Mouse (Mus musculus): ENCODE results near the gene Nox1. TPM values are rescaled to one million over a fixed set of nuclear protein-coding genes. Genes with fewer than 3 reads are reported as not detected.

Nox1 gene
- polyA plus RNA-seq, 1 experiment from 2014 or later: 0.95 TPM

GRCm38 (mm10) chrX:134141551-134141950 is 80.2 kb downstream of the Nox1 start:
- no peak for DNase-seq (ENCODE audit: low spot score)
- 71% methylated on average over 1 of the region's 1 CpGs for WGBS
- Histone ChIP-seq H3K4me1 (ENCODE audit: insufficient read depth, low read depth, low read length) (no peaks in the 10 kb centered on the region), H3K27ac (ENCODE audit: low read length) (no peak overlapping the region), H3K4me3 (ENCODE audit: low read depth, low read length) (no peak overlapping the region), H3K36me3 (ENCODE audit: insufficient read depth, low read length) (no peaks in the 10 kb centered on the region), H3K9ac (replicated peaks; ENCODE audit: low read depth) (no peak overlapping the region), H3K27me3 (replicated peaks; ENCODE audit: insufficient read depth, low read length) (no peaks in the 10 kb centered on the region), H3K4me2 (replicated peaks; ENCODE audit: low read depth, low read length) (no peak overlapping the region), H3K9me3 (ENCODE audit: low read length) (no peaks in the 10 kb centered on the region)
- TF ChIP-seq CTCF (IDR thresholded peaks at IDR 0.05) (no peak), EP300 (IDR thresholded peaks at IDR 0.05) (no peak)
- ATAC-seq: no peak

- Histone ChIP-seq H3K9ac (replicated peaks; ENCODE audit: low read depth) (no peak overlapping the region), H3K4me2 (replicated peaks; ENCODE audit: low read depth, low read length) (no peak overlapping the region), H3K36me3 (ENCODE audit: insufficient read depth, low read length) (no peaks in the 10 kb centered on the region), H3K4me1 (ENCODE audit: insufficient read depth, low read depth, low read length) (no peaks in the 10 kb centered on the region), H3K4me3 (ENCODE audit: low read depth, low read length) (no peak overlapping the region), H3K27me3 (replicated peaks; ENCODE audit: insufficient read depth, low read length) (no peaks in the 10 kb centered on the region), H3K27ac (ENCODE audit: low read length) (no peak overlapping the region), H3K9me3 (ENCODE audit: low read length) (no peaks in the 10 kb centered on the region)
- TF ChIP-seq EP300 (IDR thresholded peaks at IDR 0.05) (no peak), CTCF (IDR thresholded peaks at IDR 0.05) (no peak)
- DNase-seq (ENCODE audit: low spot score) (no peak), ATAC-seq (no peak)
- 75% methylated on average over 6 of the region's 6 CpGs for WGBS
Measured at GRCm38 (mm10) chrX:134140024-134140423, 81.7 kb downstream of the Nox1 start.

- Histone ChIP-seq H3K4me3 (ENCODE audit: low read depth, low read length) (no peak overlapping the region), H3K4me1 (ENCODE audit: insufficient read depth, low read depth, low read length) (no peaks in the 10 kb centered on the region), H3K9me3 (ENCODE audit: low read length) (no peaks in the 10 kb centered on the region), H3K27ac (ENCODE audit: low read length) (no peak overlapping the region), H3K27me3 (replicated peaks; ENCODE audit: insufficient read depth, low read length) (no peaks in the 10 kb centered on the region), H3K9ac (replicated peaks; ENCODE audit: low read depth) (no peak overlapping the region), H3K36me3 (ENCODE audit: insufficient read depth, low read length) (no peaks in the 10 kb centered on the region), H3K4me2 (replicated peaks; ENCODE audit: low read depth, low read length) (no peak overlapping the region)
- TF ChIP-seq CTCF (IDR thresholded peaks at IDR 0.05) (peak; percentile 18; the same call in 1 of the 2 replicates), EP300 (IDR thresholded peaks at IDR 0.05) (no peak)
- DNase-seq (ENCODE audit: low spot score): no peak
- ATAC-seq: no peak
- whole genome bisulfite sequencing: 48% methylated on average over 3 of the region's 3 CpGs
Measured at GRCm38 (mm10) chrX:134133821-134134220, 87.9 kb downstream of the Nox1 start.

- Histone ChIP-seq H3K4me3 (ENCODE audit: low read depth, low read length) (no peak overlapping the region), H3K4me1 (ENCODE audit: insufficient read depth, low read depth, low read length) (no peaks in the 10 kb centered on the region), H3K27ac (ENCODE audit: low read length) (no peak overlapping the region), H3K9me3 (ENCODE audit: low read length) (no peaks in the 10 kb centered on the region), H3K9ac (replicated peaks; ENCODE audit: low read depth) (no peak overlapping the region), H3K27me3 (replicated peaks; ENCODE audit: insufficient read depth, low read length) (no peaks in the 10 kb centered on the region), H3K4me2 (replicated peaks; ENCODE audit: low read depth, low read length) (no peak overlapping the region), H3K36me3 (ENCODE audit: insufficient read depth, low read length) (no peaks in the 10 kb centered on the region)
- ATAC-seq (no peak), DNase-seq (ENCODE audit: low spot score) (peak; percentile 48)
- TF ChIP-seq EP300 (IDR thresholded peaks at IDR 0.05) (no peak), CTCF (IDR thresholded peaks at IDR 0.05) (peak; percentile 64)
- 20% methylated on average over 5 of the region's 5 CpGs for WGBS
Measured at GRCm38 (mm10) chrX:134132295-134132694, 89.5 kb downstream of the Nox1 start.

- no peaks in the 10 kb centered on the region for H3K4me1 ChIP-seq (ENCODE audit: insufficient read depth, low read depth, low read length)
- no peak for ATAC-seq
Measured at GRCm38 (mm10) chrX:134128549-134128948, 93.2 kb downstream of the Nox1 start.

GRCm38 (mm10) chrX:134116417-134116816 is 105.3 kb downstream of the Nox1 start:
- H3K27ac ChIP-seq (ENCODE audit: low read length): no peak overlapping the region
- no peak for DNase-seq (ENCODE audit: low spot score)
- ATAC-seq: no peak
- no peaks in the 10 kb centered on the region for H3K27me3 ChIP-seq (replicated peaks; ENCODE audit: insufficient read depth, low read length)
- TF ChIP-seq EP300 (IDR thresholded peaks at IDR 0.05) (no peak), CTCF (IDR thresholded peaks at IDR 0.05) (no peak)
- no peaks in the 10 kb centered on the region for H3K4me1 ChIP-seq (ENCODE audit: insufficient read depth, low read depth, low read length)
- 60% methylated on average over 3 of the region's 3 CpGs for WGBS
- no peaks in the 10 kb centered on the region for H3K36me3 ChIP-seq (ENCODE audit: insufficient read depth, low read length)
- no peak overlapping the region for H3K4me2 ChIP-seq (replicated peaks; ENCODE audit: low read depth, low read length)
- H3K4me3 ChIP-seq (ENCODE audit: low read depth, low read length): no peak overlapping the region
- no peaks in the 10 kb centered on the region for H3K9me3 ChIP-seq (ENCODE audit: low read length)
- H3K9ac ChIP-seq (replicated peaks; ENCODE audit: low read depth): no peak overlapping the region

More at GRCm38 (mm10) chrX:134128549-134128948, 93.2 kb downstream of the Nox1 start:
- Histone ChIP-seq H3K27ac (ENCODE audit: low read length) (no peak overlapping the region), H3K36me3 (ENCODE audit: insufficient read depth, low read length) (no peaks in the 10 kb centered on the region), H3K9ac (replicated peaks; ENCODE audit: low read depth) (no peak overlapping the region), H3K4me3 (ENCODE audit: low read depth, low read length) (no peak overlapping the region), H3K4me2 (replicated peaks; ENCODE audit: low read depth, low read length) (no peak overlapping the region), H3K27me3 (replicated peaks; ENCODE audit: insufficient read depth, low read length) (no peaks in the 10 kb centered on the region), H3K9me3 (ENCODE audit: low read length) (no peaks in the 10 kb centered on the region)
- TF ChIP-seq EP300 (IDR thresholded peaks at IDR 0.05): no peak
- TF ChIP-seq CTCF (IDR thresholded peaks at IDR 0.05): no peak
- no peak for DNase-seq (ENCODE audit: low spot score)
- 71% methylated on average over 3 of the region's 3 CpGs for WGBS

GRCm38 (mm10) chrX:134111767-134112166 is 110.0 kb downstream of the Nox1 start:
- Histone ChIP-seq H3K27me3 (replicated peaks; ENCODE audit: insufficient read depth, low read length) (no peaks in the 10 kb centered on the region), H3K4me2 (replicated peaks; ENCODE audit: low read depth, low read length) (no peak overlapping the region), H3K36me3 (ENCODE audit: insufficient read depth, low read length) (no peaks in the 10 kb centered on the region), H3K4me1 (ENCODE audit: insufficient read depth, low read depth, low read length) (no peaks in the 10 kb centered on the region), H3K4me3 (ENCODE audit: low read depth, low read length) (no peak overlapping the region), H3K27ac (ENCODE audit: low read length) (no peak overlapping the region), H3K9ac (replicated peaks; ENCODE audit: low read depth) (no peak overlapping the region), H3K9me3 (ENCODE audit: low read length) (no peaks in the 10 kb centered on the region)
- TF ChIP-seq EP300 (IDR thresholded peaks at IDR 0.05) (no peak), CTCF (IDR thresholded peaks at IDR 0.05) (no peak)
- no peak for ATAC-seq
- 55% methylated on average over 3 of the region's 3 CpGs for WGBS
- no peak for DNase-seq (ENCODE audit: low spot score)

Data from lung, postnatal 0 days (tissue).